Mouse (Mus musculus): ENCODE data around the gene Prdm15.

DNA sequence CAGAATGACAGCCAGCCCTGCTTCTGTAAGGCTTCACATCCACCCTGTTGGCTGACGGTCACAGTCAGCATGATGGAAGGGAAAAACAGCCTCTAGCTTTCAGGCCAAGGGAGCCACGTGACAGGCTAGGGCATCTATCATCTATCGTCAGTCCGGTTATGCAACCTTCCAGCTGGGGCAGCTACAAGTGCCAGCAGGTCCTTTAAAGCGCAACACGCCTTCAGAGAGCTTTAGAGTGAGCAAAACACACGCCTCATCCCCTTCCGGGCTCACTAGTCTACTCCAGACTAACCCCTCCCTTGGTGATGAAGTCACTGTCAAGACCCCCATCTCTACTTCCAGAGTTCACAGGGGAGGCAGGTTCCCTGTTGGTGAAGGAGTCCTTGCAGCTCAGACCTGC lies 99.8 kb downstream of the Prdm15 start:
- no peak for TF ChIP-seq POLR2A (IDR thresholded peaks at IDR 0.05; ENCODE audit: borderline replicate concordance, control insufficient read depth, low read depth, low read length)
- no peak for TF ChIP-seq CTCF (IDR thresholded peaks at IDR 0.05; ENCODE audit: control insufficient read depth, insufficient read depth, low read length)
